Comparison of ENCODE assay signal across 9 mouse cellular contexts in genomic region chr1:121400243-121400642, GRCm38 (mm10). TPM values are rescaled to one million over a fixed set of nuclear protein-coding genes. Genes with fewer than 3 reads are reported as not detected.
DNase-seq lines count a peak whose midpoint lies in the region; ATAC-seq and TF ChIP-seq lines count a peak whose summit lies in the region.
"Had no signal": no experiment of that assay in that cellular context is flagged by ENCODE, and none has a peak within 500 bp of the region (broad histone marks: within the 10 kb centered on the region; RNA-seq: fewer than 3 reads in every experiment).

No protein-coding gene starts in this region.

- TF ChIP-seq RAD21 in CH12.LX (IDR thresholded peaks at IDR 0.05; ENCODE audit: low read depth, low read length) = no peak; the same call in none of the 2 replicates

- DNase-seq in kidney, postnatal 0 days (ENCODE audit: low spot score) = peak; percentile 92
- peak; percentile 58 for DNase-seq in CH12.LX (ENCODE audit: extremely low read depth)
- peak; percentile 82 for DNase-seq in NIH3T3 (ENCODE audit: low read depth)
- DNase-seq in hindbrain, embryonic 14.5 days (ENCODE audit: low spot score) = peak; percentile 79
- DNase-seq in midbrain, postnatal 0 days (ENCODE audit: low spot score) = peak; percentile 82
- DNase-seq in ovary, adult 18-20 months (ENCODE audit: low spot score) = no peak
- DNase-seq in thymus, adult 2 months = no peak

- peak; percentile 81 for TF ChIP-seq CTCF in kidney, postnatal 0 days (IDR thresholded peaks at IDR 0.05; ENCODE audit: low read depth)
- TF ChIP-seq CTCF in CH12.LX (conservative IDR thresholded peaks at IDR 0.05 in 1 of 2, IDR thresholded peaks at IDR 0.05 in 1 of 2; ENCODE audit: low read depth in 2 of 2, low read length in 2 of 2) = peak in 1 of 2 experiments; percentile 89; a peak in 2 of 4 replicates
- TF ChIP-seq CTCF in midbrain, postnatal 0 days (IDR thresholded peaks at IDR 0.05) = peak; percentile 89
- TF ChIP-seq CTCF in thymus, adult 2 months (IDR thresholded peaks at IDR 0.05; ENCODE audit: borderline replicate concordance, control insufficient read depth, extremely low read depth, insufficient read depth, low read length, poor library complexity) = no peak

- H3K9me3 ChIP-seq in kidney, postnatal 0 days (replicated peaks; ENCODE audit: low read length) = no peaks in the 10 kb centered on the region
- H3K9me3 ChIP-seq in kidney, embryonic 15.5 days (replicated peaks) = no peaks in the 10 kb centered on the region
- H3K9me3 ChIP-seq in CH12.LX (replicated peaks; ENCODE audit: low read length) = no peaks in the 10 kb centered on the region
- no peaks in the 10 kb centered on the region for H3K9me3 ChIP-seq in hindbrain, embryonic 14.5 days (ENCODE audit: control insufficient read depth, low read length)
- H3K9me3 ChIP-seq in midbrain, postnatal 0 days (ENCODE audit: low read length) = no peaks in the 10 kb centered on the region

- no peak overlapping the region for H3K4me3 ChIP-seq in kidney, postnatal 0 days (replicated peaks; ENCODE audit: low read depth, low read length)
- no peak overlapping the region for H3K4me3 ChIP-seq in kidney, embryonic 15.5 days (replicated peaks)
- no peak overlapping the region for H3K4me3 ChIP-seq in CH12.LX (replicated peaks in 1 of 3; ENCODE audit: low read depth in 2 of 3, low read length in 2 of 3, poor library complexity in 1 of 3)
- H3K4me3 ChIP-seq in hindbrain, embryonic 14.5 days (replicated peaks; ENCODE audit: low read length) = no peak overlapping the region
- no peak overlapping the region for H3K4me3 ChIP-seq in midbrain, postnatal 0 days (ENCODE audit: low read depth, low read length)
- H3K4me3 ChIP-seq in thymus, adult 2 months (ENCODE audit: control insufficient read depth, insufficient read depth, low read length) = no peak overlapping the region

- dilution Hi-C loops in CH12.LX (cut with MboI; ENCODE audit: extremely low pct_ligation_motif_present, extremely low pct_unique_long_range_greater_than_20kb, low sequenced_read_pairs) = no loop called here

- no peak for TF ChIP-seq POLR2A in CH12.LX (IDR thresholded peaks at IDR 0.05; ENCODE audit: low read depth, low read length)
- no peak for TF ChIP-seq POLR2A in thymus, adult 2 months (IDR thresholded peaks at IDR 0.05; ENCODE audit: control insufficient read depth, extremely low read depth, insufficient read depth, low read length, poor library complexity)

- H3K4me1 ChIP-seq in kidney, postnatal 0 days (replicated peaks; ENCODE audit: insufficient read depth, low read length) = peaks cover 8% of the 10 kb centered on the region
- peaks cover 12% of the 10 kb centered on the region for H3K4me1 ChIP-seq in kidney, embryonic 15.5 days
- peaks cover 0 to 14% of the 10 kb centered on the region in 2 experiments; a peak in 2 of 4 replicates for H3K4me1 ChIP-seq in CH12.LX (ENCODE audit: control insufficient read depth in 1 of 2, insufficient read depth in 2 of 2)
- H3K4me1 ChIP-seq in hindbrain, embryonic 14.5 days (replicated peaks; ENCODE audit: control insufficient read depth, insufficient read depth, low read length) = peaks cover 17% of the 10 kb centered on the region; the same call in 1 of the 2 replicates
- no peaks in the 10 kb centered on the region for H3K4me1 ChIP-seq in midbrain, postnatal 0 days (ENCODE audit: insufficient read depth, low read length)
- H3K4me1 ChIP-seq in thymus, adult 2 months (replicated peaks; ENCODE audit: control insufficient read depth, insufficient read depth, low read length) = no peaks in the 10 kb centered on the region

- H3K79me2 ChIP-seq in CH12.LX (replicated peaks; ENCODE audit: control insufficient read depth, extremely low read depth, insufficient read depth, poor library complexity, severe bottlenecking) = no peaks in the 10 kb centered on the region

- no peak for TF ChIP-seq EP300 in CH12.LX (IDR thresholded peaks at IDR 0.05; ENCODE audit: low read length)

- H3K4me2 ChIP-seq in kidney, postnatal 0 days (ENCODE audit: low read length) = no peak overlapping the region
- no peak overlapping the region for H3K4me2 ChIP-seq in kidney, embryonic 15.5 days
- H3K4me2 ChIP-seq in CH12.LX (ENCODE audit: insufficient read depth, low read depth, poor library complexity, severe bottlenecking) = no peak overlapping the region
- no peak overlapping the region for H3K4me2 ChIP-seq in hindbrain, embryonic 14.5 days (replicated peaks)
- H3K4me2 ChIP-seq in midbrain, postnatal 0 days (ENCODE audit: low read depth, low read length, poor library complexity, severe bottlenecking) = no peak overlapping the region

- H3K27me3 ChIP-seq in kidney, postnatal 0 days (ENCODE audit: insufficient read depth, low read length) = no peaks in the 10 kb centered on the region
- 0 out of 2 replicates have a peak, but pooled peaks cover 3% of the 10 kb centered on the region for H3K27me3 ChIP-seq in kidney, embryonic 15.5 days
- H3K27me3 ChIP-seq in CH12.LX (replicated peaks) = no peaks in the 10 kb centered on the region
- no peaks in the 10 kb centered on the region for H3K27me3 ChIP-seq in hindbrain, embryonic 14.5 days (ENCODE audit: control insufficient read depth, insufficient read depth, low read length)
- H3K27me3 ChIP-seq in midbrain, postnatal 0 days (ENCODE audit: insufficient read depth, low read length) = no peaks in the 10 kb centered on the region
- no peaks in the 10 kb centered on the region for H3K27me3 ChIP-seq in thymus, adult 2 months (ENCODE audit: control insufficient read depth, insufficient read depth, low read length)

- no peak for ATAC-seq in kidney, postnatal 0 days (replicated peaks; ENCODE audit: low FRiP score, low read depth)
- no peak for ATAC-seq in kidney, embryonic 15.5 days (replicated peaks; ENCODE audit: low FRiP score)
- ATAC-seq in hindbrain, embryonic 14.5 days (ENCODE audit: low FRiP score) = peak; percentile 63; the same call in 1 of the 2 replicates
- ATAC-seq in midbrain, postnatal 0 days (ENCODE audit: low FRiP score) = no peak

- no peak overlapping the region for H3K9ac ChIP-seq in kidney, postnatal 0 days (ENCODE audit: low read depth, low read length)
- no peak overlapping the region for H3K9ac ChIP-seq in kidney, embryonic 15.5 days
- no peak overlapping the region; the same call in 1 of the 2 replicates for H3K9ac ChIP-seq in CH12.LX (ENCODE audit: insufficient read depth, low read depth)
- H3K9ac ChIP-seq in hindbrain, embryonic 14.5 days = no peak overlapping the region
- no peak overlapping the region for H3K9ac ChIP-seq in midbrain, postnatal 0 days (replicated peaks; ENCODE audit: low read length, poor library complexity, severe bottlenecking)

- WGBS in kidney, postnatal 0 days = 12% methylated on average over 4 of the region's 4 CpGs
- 19% methylated on average over 4 of the region's 4 CpGs for WGBS in kidney, embryonic 15.5 days
- 27% methylated on average over 4 of the region's 4 CpGs for WGBS in hindbrain, embryonic 14.5 days
- WGBS in midbrain, postnatal 0 days = 19% methylated on average over 4 of the region's 4 CpGs
- WGBS in thymus, adult 2 months = 17% methylated on average over 4 of the region's 4 CpGs

- in situ Hi-C loops in CH12.LX (cut with MboI; ENCODE audit: low pct_ligation_motif_present, low pct_unique_long_range_greater_than_20kb, low sequenced_read_pairs) = loop anchor here (25.0 kb wide), 1 partner anchor 813 kb away; no protein-coding TSS in a partner anchor

- H3K36me3 ChIP-seq in kidney, postnatal 0 days (ENCODE audit: insufficient read depth, low read length) = no peaks in the 10 kb centered on the region
- no peaks in the 10 kb centered on the region for H3K36me3 ChIP-seq in kidney, embryonic 15.5 days
- H3K36me3 ChIP-seq in CH12.LX (replicated peaks in 1 of 2; ENCODE audit: control insufficient read depth in 1 of 2, insufficient read depth in 1 of 2, low read length in 1 of 2) = no peaks in the 10 kb centered on the region
- no peaks in the 10 kb centered on the region for H3K36me3 ChIP-seq in hindbrain, embryonic 14.5 days (replicated peaks; ENCODE audit: control insufficient read depth, insufficient read depth)
- no peaks in the 10 kb centered on the region for H3K36me3 ChIP-seq in midbrain, postnatal 0 days (ENCODE audit: insufficient read depth, low read length)
- no peaks in the 10 kb centered on the region for H3K36me3 ChIP-seq in thymus, adult 2 months (ENCODE audit: control insufficient read depth, insufficient read depth, low read length)

- no peak overlapping the region for H3K27ac ChIP-seq in kidney, postnatal 0 days
- H3K27ac ChIP-seq in kidney, embryonic 15.5 days = no peak overlapping the region
- no peak overlapping the region for H3K27ac ChIP-seq in CH12.LX (ENCODE audit: insufficient read depth, low read depth)
- 0 out of 2 replicates have a peak overlapping the region, but pooled peaks have one; percentile 51 for H3K27ac ChIP-seq in hindbrain, embryonic 14.5 days
- no peak overlapping the region for H3K27ac ChIP-seq in midbrain, postnatal 0 days (ENCODE audit: low read depth, low read length)
- no peak overlapping the region for H3K27ac ChIP-seq in thymus, adult 2 months (ENCODE audit: control insufficient read depth, insufficient read depth, low read length)
- H3K27ac ChIP-seq: macrophage had no signal

TF ChIP-seq in CH12.LX, 34 proteins besides CTCF, POLR2A, EP300 and RAD21 (continues in another document):
- no peak; the same call in 1 of the 2 replicates for TF ChIP-seq ETS1 (conservative IDR thresholded peaks at IDR 0.05; ENCODE audit: low read depth, low read length)
- no peak for TF ChIP-seq E2F4 (IDR thresholded peaks at IDR 0.05; ENCODE audit: insufficient replicate concordance, low read depth, low read length)
- peak; percentile 91 for TF ChIP-seq SMC3 (IDR thresholded peaks at IDR 0.05; ENCODE audit: low read depth, low read length)
- TF ChIP-seq MAZ (IDR thresholded peaks at IDR 0.05; ENCODE audit: low read depth, low read length) = 0 out of 2 replicates have a peak, but pooled peaks have one; percentile 40
- no peak for TF ChIP-seq ZMIZ1 (IDR thresholded peaks at IDR 0.05; ENCODE audit: low read depth, low read length)
- TF ChIP-seq RCOR1 (conservative IDR thresholded peaks at IDR 0.05; ENCODE audit: low read depth, low read length) = no peak
- TF ChIP-seq IRF4 (IDR thresholded peaks at IDR 0.05; ENCODE audit: low read depth, low read length) = peak; percentile 43; the same call in 1 of the 2 replicates
- no peak for TF ChIP-seq TCF12 (IDR thresholded peaks at IDR 0.05; ENCODE audit: low read depth, low read length)

RNA-seq across cellular contexts. Expression of gene Ccdc93, which starts 30.6 kb away (rescaled TPM):
- polyA plus RNA-seq in kidney, postnatal 0 days (2015; fragmentation: Nextera tagmentation; extraction: Ambion mirVana) = 6.4 and 6.6 TPM in 2 replicates
- 10.7 and 11.3 TPM in 2 replicates for polyA plus RNA-seq in kidney, embryonic 15.5 days (2015; fragmentation: Nextera tagmentation; extraction: Ambion mirVana)
- 21.0 and 21.2 TPM in 2 replicates for total RNA-seq in CH12.LX (2012; rRNA removed)
- 23.7 and 25.0 TPM in 2 replicates for total RNA-seq in CH12.LX (2014; rRNA removed)
- polyA plus RNA-seq in CH12.LX (2012; ENCODE audit: insufficient read length, low read depth) = 34.0 and 37.2 TPM in 2 replicates
- 10.3 and 10.6 TPM in 2 replicates for polyA plus RNA-seq in hindbrain, embryonic 14.5 days (2014; fragmentation: Nextera tagmentation; extraction: Ambion mirVana)
- 12.5 and 15.5 TPM in 2 replicates for total RNA-seq in midbrain, postnatal 0 days (2014; rRNA removed)
- polyA plus RNA-seq in midbrain, postnatal 0 days (2015; fragmentation: Nextera tagmentation; extraction: Ambion mirVana) = 5.8 and 7.2 TPM in 2 replicates
- polyA plus RNA-seq in thymus, adult 2 months (2012; rRNA removed) = 23.2 and 25.6 TPM in 2 replicates

Comparison
In these comparisons a context has a peak if more than half of its experiments do, and no peak if none do; other contexts are left out.
1. DNase-seq: peak in kidney, postnatal 0 days (single experiment), CH12.LX (single experiment), NIH3T3 (single experiment), hindbrain, embryonic 14.5 days (single experiment) and midbrain, postnatal 0 days (single experiment); none in ovary, adult 18-20 months (single experiment) and thymus, adult 2 months (single experiment).